Mouse (Mus musculus) heart, postnatal 25 days (tissue): ENCODE data around the gene Baz2b. TPM values are rescaled to one million over a fixed set of nuclear protein-coding genes. Genes with fewer than 3 reads are reported as not detected.
"Not testable (repeated sequence)": the region's sequence is repeated elsewhere in the genome, so short reads cannot be mapped to it uniquely, and the experiment has no call there.

Experiments
- DNase-seq: peaks from one replicate; pipeline ENCODE4 v3.0.0; 2022; ENCODE audit warnings: low spot score
- intact Hi-C: fragments of 180-260 bp; cut with DNase I; formaldehyde crosslinking; loops from one replicate; pipeline ENCODE4 v1.15.1; 2025
- total RNA-seq, 2 experiments: library from RNA; stranded (reverse); gene quantifications; 2 replicates each; pipeline ENCODE4 v1.2.3; 2021

Gene Baz2b
- total RNA-seq, 2 experiments from 2014 or later: 34.7 to 40.5 TPM

DNA sequence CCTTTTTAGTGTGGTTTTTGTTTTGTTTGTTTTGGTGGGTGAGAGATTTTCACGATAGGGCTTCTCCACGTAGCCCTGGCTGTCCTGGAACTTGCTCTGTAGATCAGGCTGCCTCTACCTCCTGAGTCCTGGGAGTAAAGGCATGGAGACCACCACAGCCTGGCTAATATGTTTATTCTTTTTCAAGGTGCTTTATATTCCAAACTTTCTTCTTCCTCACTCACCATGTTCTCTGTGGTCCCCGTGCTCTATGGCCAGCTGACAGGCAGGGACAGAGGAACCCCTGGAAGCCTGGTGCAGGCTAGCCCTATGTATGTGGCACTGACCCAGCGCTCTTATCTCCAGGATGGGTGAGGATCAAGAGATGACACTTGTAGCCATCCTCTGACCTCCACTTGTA is 94.7 kb downstream of the Baz2b start:
- intact Hi-C loops: no loop called here
- no peak for DNase-seq

DNA sequence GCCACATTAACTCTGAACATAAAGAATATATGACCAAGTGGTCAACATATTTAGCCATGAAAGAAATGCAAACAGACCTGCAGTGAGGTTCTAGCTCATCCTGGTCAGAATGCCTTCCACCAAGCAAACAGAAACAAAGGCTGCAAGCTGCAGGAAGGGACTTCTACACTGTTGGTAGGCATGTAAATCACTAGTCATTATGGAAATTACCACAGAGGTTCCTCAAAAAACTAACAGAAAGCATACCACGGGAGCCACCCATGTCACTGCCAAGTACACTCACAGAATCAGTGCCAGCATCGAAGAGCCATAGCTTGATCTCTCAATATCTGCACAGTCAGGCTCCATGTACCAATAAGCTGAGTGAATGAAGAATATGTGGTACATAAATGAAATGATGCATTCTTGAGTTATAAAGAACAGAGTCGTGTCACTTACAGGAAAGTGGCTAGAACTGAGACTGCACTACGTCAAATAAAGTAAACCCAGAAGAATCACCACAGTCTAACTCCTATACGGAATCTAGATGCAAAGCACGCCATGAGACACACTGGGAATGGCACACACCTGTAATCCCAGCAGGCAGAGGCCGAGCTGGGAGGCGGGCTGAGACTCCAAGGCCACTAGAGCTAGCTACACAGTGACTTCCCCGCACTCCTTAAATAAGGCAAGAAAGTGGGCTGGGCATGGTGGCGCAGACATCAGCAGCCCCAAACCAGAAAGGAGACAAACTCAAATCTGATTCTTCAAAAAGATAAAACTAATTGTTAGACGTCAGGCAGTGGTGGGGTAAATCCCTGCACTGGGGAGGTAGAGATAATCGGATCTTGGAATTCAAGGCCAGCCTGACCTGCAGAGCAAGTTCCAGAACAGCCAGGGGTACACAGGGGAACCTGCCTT is 95.7 kb downstream of the Baz2b start:
- intact Hi-C loops: no loop called here
- DNase-seq: no peak

DNA sequence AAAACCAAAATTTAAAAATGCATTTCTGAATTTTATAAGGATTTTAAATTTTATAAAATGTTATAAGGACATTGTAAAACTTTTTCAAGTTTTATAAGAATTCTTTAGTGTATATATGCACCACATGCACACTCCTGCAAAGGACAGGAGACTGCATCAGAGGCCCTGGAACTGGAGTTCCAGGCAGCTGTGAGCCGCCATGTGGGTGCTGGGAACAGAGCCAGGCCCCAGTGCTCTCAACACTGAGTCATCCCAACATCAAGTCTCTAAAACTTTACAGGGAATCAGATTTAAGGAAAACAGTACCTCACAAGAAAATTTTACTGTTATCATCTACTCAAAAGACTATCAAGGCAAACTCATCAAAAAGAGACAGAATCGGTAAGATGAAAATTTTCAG is 97.5 kb downstream of the Baz2b start:
- DNase-seq: no peak

DNA sequence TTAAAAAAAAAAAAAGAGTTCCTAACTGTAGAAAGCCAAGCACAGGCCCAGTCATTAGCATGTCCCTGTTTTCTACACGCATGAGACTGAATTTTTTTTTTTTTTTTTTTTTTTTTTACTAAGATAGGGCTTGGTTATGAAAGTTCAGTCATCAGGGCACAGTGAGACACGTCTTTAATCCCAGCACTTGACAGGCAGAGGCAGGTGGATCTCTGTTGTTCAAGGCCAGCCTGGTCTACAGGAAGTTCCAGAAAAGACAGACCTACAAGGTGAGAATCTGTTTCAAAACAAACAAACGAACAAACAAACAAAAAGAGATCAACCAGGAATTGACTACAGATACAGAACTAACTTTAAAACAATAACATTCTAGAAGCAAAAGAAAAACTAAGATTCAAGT is 100.6 kb downstream of the Baz2b start:
- DNase-seq: no peak
- intact Hi-C loops: no loop called here

More for the DNA sequence above, 97.5 kb downstream of the Baz2b start:
- intact Hi-C loops: no loop called here

DNA sequence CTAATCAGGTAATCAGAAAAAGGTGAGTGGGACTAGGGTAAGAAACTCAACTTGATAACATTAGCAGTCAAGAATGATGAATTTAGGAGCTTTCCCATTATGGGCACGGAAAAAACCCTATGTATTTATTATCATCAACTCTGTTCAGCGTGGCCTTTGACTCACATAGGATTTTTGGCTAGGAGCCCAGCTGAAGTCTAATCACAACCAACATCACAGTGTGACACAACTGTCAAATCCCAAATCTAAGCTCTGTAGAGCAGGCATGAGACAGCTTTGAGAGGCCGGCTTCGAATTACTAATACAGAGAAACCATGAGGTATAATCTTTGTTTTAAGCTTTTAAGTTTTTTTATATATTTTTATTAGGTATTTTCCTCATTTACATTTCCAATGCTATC is 113.0 kb downstream of the Baz2b start:
- intact Hi-C loops: no loop called here
- DNase-seq: no peak

DNA sequence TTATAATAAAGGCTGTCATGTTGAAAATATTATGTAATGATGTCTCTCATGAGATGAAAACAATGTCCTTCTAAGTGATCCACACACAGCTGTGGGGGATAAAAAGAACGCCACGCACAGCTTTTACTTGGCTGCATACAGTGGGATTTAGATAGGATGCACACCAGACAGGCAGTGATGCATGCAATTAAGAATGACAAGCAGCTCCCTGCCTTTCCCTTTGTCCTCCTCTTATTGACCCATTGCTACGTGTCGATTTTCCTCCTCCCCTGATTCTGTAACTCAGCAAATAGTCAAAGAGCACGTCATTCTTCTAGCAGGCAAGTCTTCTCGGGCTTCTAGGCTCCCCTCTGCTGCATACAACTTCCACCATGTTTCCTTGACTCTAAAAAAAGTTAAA is 119.4 kb downstream of the Baz2b start:
- intact Hi-C loops: no loop called here
- DNase-seq: no peak

DNA sequence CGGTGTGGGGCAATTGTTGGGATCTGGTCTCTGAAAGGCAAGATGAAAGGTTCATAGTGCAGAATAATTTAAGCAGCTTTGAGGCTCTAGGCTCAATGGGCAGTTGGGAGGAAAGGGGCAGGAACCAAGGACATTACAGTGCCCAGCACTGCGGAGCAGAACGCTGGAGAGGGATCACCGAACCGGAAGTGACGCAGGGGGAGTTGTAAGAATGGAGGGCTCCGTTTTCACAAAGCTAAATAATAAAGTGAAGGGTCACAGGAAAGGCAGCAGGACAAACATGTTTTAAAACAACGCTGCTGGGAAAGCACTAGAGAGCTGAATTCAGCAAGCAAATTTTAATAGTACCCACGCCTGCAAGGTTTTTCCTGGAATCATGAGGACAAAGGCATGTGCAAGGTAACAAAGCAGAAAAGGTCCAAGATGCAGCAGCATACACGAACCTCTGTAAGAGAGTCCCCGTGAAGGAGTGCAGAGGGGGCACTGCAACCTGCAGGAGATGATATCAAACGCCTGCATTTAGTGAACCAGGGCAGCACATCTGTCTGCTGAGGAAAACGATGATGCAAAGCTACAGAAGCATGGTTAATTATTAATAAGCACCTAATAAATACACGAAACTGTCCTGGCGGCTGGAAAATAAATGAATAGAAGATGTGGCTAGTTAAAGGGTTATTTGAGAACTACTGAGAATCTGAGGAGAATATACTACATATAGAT is 120.0 kb downstream of the Baz2b start:
- no peak for DNase-seq
- intact Hi-C loops: loop anchor here (5.0 kb wide), 1 partner anchor 42 kb away; no protein-coding TSS in a partner anchor

DNA sequence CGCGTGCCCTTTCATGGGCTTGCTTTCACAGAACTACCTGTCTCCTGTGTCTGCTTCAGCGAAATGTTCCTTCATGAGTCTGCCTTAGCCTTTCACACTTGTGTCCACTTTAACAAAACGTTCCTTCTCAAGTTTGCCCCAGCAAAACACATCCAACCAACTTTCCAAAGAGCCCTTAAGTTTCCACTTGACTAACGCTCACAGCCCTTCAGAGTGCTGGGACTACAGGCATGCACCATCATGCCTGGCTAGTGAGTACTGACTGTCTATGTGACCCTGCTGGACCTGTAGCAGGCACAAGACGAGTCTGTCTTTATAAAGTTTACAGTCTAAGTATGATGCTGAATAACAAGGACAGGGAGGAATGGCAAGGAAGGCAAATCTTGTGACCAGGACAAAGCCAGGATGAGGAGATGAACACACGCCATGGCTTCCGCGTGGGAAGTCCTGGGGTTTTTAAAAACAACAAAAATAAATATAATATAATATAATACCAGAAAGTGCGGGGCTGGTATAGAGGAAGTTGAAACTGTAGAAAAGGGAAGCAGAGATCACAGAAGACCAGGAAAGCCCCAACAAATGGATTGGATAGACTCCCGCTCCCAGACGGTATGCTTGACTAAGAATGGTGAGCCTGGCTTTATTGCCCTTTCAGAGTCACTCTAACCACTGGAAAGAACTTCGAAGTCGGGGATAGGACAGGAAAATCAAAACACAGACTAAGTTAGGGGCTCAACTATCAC is 120.7 kb downstream of the Baz2b start:
- DNase-seq: no peak
- intact Hi-C loops: loop anchor here (5.0 kb wide), 1 partner anchor 42 kb away; no protein-coding TSS in a partner anchor

DNA sequence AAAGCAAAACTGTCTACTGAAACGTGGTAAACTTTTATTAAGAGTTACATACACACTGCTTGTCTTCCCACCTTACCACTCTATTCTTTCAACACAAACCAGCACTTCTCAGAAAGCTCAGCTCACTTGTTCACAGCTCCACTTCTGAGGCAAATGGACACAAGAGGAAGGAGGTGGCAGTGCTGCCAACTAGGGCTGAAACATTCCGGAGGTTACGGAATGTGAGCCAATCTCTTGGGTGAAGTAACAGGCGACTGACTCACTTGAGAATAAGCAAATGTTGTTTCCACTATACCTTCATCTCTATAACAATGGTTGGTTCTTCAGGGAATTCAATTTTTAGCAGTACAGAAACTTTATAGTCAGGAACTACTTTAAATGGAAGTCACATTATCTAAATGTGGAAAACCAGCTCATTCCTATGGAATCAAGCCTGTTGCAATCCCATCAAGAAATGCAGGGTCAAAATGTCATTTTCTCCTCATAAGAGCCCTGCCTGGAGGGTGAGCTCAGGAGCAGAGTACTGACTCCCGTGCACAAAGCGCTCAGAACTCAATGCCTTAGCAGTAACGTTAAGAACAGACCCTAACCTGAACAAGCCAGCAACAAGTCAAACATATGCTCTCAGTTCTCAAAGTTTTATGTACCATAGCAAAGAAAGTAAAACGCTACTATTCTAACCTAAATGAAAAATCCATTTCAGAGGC is 123.3 kb downstream of the Baz2b start:
- intact Hi-C loops: loop anchor here (5.0 kb wide), 1 partner anchor 39 kb away; no protein-coding TSS in a partner anchor
- no peak for DNase-seq

DNA sequence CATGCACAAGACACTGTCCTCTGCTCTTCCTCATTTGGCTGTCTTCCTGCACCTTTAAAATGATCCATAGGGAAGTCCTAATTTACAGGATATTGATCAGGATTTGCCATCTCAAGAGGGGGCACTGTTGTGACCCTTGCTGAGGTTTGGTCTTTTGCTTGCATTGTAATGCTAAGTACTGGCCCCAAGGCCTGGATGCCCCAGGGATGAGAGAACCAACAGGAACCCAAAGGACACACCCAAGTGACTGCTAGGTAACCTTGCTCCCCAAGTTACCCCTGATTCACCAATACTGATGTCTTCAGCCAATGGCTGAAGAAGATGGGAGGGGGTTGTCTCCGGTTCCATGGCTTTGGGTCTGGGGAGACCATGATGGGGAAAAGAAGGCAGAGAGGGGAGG is 124.8 kb downstream of the Baz2b start:
- DNase-seq: no peak
- intact Hi-C loops: loop anchor here (5.0 kb wide), 2 partner anchors 37 to 38 kb away; no protein-coding TSS in a partner anchor

DNA sequence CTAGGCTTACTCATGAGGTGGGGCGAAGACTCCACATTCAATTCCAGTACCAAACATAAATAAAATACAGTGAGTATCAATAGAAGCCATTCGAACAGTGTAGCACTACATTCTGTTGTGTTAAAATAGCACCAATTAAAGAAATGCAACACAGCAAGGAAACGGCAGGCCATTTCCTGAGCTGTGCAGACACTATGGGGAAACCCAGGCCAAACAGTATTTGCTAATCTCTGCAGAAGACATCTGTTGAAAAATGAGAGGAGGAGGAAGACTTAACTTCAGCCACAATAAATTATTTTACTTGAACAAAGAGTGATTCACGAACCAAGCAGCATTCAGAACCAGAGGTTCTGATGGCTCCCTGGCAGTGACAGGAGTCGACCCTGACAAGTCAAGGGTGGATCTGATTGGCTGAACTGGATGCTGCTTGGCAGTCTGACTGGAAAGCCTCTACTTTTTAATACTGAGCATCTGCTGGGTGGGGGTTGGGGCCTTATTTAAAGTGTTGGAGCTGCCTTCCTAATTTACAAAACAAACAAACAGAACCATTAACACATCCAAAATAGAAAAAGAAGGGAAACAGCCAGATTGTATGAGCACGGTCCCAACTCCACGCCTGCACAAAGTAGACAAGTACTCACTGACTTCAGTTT is 126.5 kb downstream of the Baz2b start:
- intact Hi-C loops: loop anchor here (5.0 kb wide), 1 partner anchor 39 kb away; no protein-coding TSS in a partner anchor
- no peak for DNase-seq

DNA sequence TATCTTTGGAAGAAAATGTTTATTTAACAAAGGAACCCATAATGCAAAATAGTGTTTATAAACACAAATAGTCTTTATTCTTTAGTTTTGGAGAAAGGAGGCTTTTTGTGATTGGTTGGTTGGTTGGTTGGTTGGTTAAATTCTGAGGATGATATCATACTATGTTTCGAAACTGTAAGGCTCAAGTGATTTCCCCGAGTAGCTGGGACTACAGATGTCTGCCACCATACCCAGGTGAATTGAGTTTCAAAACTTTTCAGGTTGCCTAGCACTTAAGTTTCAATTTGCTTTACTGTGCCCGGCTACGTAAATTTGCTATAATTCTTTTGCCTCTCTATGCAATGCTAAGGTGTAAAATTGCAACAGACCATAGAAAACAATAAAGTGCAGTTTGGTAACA is 127.4 kb downstream of the Baz2b start:
- intact Hi-C loops: loop anchor here (5.0 kb wide), 1 partner anchor 40 kb away; no protein-coding TSS in a partner anchor
- DNase-seq: no peak

DNA sequence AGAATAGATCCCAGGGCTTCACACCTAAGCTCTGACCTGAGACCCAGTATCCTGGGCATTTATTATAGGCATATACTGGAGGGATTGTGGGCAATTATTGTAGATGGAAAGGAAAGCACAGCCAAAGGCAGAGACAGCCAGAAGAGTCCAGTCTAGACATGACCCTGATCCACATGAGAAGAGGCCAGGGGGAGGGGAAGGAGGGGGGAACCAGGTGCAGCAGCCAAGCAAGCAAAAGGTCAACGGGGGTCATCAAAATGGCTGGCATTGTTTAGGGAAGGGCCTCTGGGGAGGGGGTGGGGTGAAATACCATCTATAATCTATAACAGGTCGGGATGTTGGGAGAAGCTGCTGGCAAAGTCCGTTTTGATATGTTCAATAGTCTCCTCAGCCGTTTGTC is 128.8 kb downstream of the Baz2b start:
- intact Hi-C loops: loop anchor here (5.0 kb wide), 1 partner anchor 41 kb away; no protein-coding TSS in a partner anchor
- no peak for DNase-seq

DNA sequence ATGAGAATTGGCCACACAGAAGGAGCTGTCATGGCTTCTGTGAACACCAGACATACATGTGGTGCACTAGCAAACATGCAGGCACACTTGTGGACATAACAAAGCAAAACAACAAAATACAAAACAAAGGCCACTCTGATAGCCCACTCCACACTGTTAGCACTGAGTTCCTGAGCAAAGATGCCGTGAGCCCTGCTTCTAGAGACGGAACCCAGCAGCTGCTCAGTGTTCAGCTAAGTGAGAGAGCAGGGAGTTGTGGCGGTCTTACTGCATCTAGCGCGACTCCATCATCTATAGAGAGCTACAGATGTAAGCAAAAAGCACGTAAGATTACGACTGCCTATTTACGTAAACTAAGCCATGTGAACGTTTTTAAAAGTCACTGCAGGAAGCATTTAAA is 132.0 kb downstream of the Baz2b start:
- intact Hi-C loops: no loop called here
- DNase-seq: no peak

DNA sequence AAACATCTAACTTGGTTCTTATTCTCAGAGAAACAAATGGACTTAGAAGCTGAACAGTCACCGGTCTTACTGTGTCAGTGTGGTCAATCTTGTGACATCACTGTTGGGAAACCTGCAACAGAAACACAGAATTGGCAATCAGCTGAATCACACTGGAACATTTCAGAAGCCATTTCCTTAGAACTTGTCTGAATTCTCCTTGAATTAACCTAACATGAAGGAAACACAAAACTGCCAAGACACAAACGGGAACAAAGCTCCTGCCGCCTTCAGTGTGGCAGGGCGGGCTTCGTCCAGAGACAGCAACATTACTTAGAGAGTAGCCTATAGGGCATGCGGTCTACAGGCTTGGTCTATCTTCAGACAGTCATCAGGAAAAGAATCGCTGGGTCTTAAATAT is 132.8 kb downstream of the Baz2b start:
- intact Hi-C loops: no loop called here
- no peak for DNase-seq

DNA sequence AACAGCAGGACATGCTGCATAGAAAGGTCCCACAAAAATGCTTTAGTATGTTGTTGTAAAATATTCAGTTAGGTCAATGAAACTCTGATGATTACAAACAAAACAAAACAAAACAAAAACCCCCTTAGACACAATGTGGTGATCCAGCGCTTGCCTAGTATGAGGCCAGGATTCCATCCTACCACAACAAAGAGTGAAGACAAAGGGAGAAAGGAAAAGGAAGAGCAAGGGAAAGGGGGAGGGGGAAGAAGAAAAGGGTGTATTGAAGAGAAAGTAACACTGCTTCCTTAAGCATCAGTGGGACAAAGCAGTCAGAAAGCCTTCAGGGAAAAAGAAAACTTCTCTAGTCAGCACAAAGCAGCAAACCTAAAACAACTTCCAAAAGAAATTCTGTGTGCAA is 133.6 kb downstream of the Baz2b start:
- DNase-seq: no peak
- intact Hi-C loops: no loop called here

DNA sequence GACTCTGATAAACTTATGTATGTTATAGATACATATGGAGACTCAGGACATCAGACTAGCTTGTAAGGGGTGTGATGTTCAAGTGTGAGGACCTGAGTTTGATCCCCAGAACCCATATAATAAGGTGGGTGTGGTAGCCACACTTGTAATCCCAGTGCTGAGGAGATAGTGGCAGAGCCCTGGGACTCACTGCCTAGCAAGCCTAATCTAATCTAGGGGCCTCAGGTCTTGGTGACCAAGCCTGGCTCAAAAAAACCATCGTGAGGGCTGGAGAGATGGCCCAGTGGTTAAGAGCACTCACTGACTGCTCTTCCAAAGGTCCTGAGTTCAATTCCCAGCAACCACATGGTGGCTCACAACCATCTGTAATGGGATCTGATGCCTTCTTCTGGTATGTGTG is 135.8 kb downstream of the Baz2b start:
- intact Hi-C loops, DNase-seq: not testable (repeated sequence)

DNA sequence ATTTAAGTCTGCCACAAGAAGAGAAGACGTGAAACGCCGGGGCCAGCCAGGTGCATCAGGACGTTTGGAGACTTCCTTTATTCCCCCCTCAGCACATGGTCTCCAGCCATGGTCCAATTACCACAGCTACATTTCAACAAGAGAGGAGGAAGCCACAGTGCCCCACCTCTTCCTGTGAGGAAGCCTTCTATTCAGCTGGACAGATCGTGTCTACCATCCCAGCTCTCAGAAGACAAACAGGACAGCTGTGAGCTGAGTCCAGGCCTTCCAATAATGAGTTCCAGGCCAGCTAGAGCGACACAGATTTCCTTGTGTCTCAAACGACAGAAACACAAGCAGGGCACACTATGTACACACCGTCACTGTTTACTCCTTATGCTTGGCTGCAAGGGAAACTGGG is 137.8 kb downstream of the Baz2b start:
- peak; percentile 36 for DNase-seq
- intact Hi-C loops: no loop called here

DNA sequence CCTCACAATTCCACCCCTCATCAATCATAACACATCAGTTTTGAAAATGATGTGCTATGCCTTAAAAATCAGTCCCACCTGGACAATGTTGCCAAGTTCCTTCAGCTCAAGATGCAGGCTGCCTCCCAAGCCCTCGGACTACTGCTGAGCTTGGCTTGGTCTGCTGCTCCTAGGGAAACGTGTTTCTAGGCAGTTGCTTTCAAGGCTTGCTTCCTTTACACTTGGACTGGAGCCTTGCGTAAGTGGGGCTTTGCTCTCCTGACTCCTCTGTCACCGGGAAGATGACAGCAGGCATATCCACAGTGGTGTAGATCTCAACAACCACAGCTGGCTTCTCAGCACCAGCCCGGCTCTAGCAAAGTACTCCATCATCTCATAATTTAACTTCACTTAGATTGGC is 138.7 kb downstream of the Baz2b start:
- intact Hi-C loops: no loop called here
- no peak for DNase-seq
